Mouse (Mus musculus) liver, embryonic 12.5 days (tissue): Measurements from ENCODE around the gene Pik3ap1. TPM values are rescaled to one million over a fixed set of nuclear protein-coding genes. Genes with fewer than 3 reads are reported as not detected.
A peak's percentile ranks its signal among the peaks of the same experiment; 100 is the strongest.
"Not testable (repeated sequence)": the region's sequence is repeated elsewhere in the genome, so short reads cannot be mapped to it uniquely, and the experiment has no call there.

Experiments
- ATAC-seq: fragments of 200-750 bp; cut with Nextera tagmentation; 2 replicates; pipeline ENCODE4 v1.8.0; 2017; ENCODE audit warnings: moderate number of reproducible peaks, mild to moderate bottlenecking, moderate library complexity
- H3K27ac ChIP-seq: fragments of 300-500 bp; sonication (generic); 2 replicates; pipeline ENCODE4 v1.5.1; 2016; ENCODE audit warnings: mild to moderate bottlenecking
- H3K27me3 ChIP-seq: fragments of 300-500 bp; sonication (generic); replicated peaks from 2 replicates; pipeline ENCODE4 v1.6.1; 2016; ENCODE audit warnings: mild to moderate bottlenecking, moderate library complexity
- H3K36me3 ChIP-seq: fragments of 300-500 bp; sonication (generic); 2 replicates; pipeline ENCODE4 v1.6.1; 2016; ENCODE audit warnings: mild to moderate bottlenecking, moderate library complexity
- H3K4me1 ChIP-seq: fragments of 300-500 bp; sonication (generic); 2 replicates; pipeline ENCODE4 v1.6.1; 2016
- H3K4me2 ChIP-seq: fragments of 300-500 bp; sonication (generic); 2 replicates; pipeline ENCODE4 v1.6.1; 2016; ENCODE audit warnings: mild to moderate bottlenecking, moderate library complexity
- H3K4me3 ChIP-seq: fragments of 300-500 bp; sonication (generic); 2 replicates; pipeline ENCODE4 v1.5.1; 2016; ENCODE audit warnings: mild to moderate bottlenecking, moderate library complexity
- H3K9ac ChIP-seq: fragments of 300-500 bp; sonication (generic); 2 replicates; pipeline ENCODE4 v1.6.1; 2016; ENCODE audit warnings: mild to moderate bottlenecking, moderate library complexity
- H3K9me3 ChIP-seq: fragments of 300-500 bp; sonication (generic); replicated peaks from 2 replicates; pipeline ENCODE4 v1.6.1; 2016; ENCODE audit warnings: mild to moderate bottlenecking, moderate library complexity
- WGBS: fragments of 180-500 bp; shearing (Covaris S2); methylation state at CpG from one replicate; pipeline ENCODE4 v1.1.7; 2016; ENCODE audit not compliant: insufficient replicate concordance; 5-methylcytosine and 5-hydroxymethylcytosine counted together
- polyA plus RNA-seq: library from polyadenylated mRNA; unstranded; fragments of >200 nt; fragmentation: Nextera tagmentation; extraction: Ambion mirVana; gene quantifications from 2 replicates; pipeline ENCODE4 v1.2.1, GENCODE M21; 2016

Pik3ap1 gene
- polyA plus RNA-seq, 1 experiment from 2014 or later, result 6.0 TPM

DNA sequence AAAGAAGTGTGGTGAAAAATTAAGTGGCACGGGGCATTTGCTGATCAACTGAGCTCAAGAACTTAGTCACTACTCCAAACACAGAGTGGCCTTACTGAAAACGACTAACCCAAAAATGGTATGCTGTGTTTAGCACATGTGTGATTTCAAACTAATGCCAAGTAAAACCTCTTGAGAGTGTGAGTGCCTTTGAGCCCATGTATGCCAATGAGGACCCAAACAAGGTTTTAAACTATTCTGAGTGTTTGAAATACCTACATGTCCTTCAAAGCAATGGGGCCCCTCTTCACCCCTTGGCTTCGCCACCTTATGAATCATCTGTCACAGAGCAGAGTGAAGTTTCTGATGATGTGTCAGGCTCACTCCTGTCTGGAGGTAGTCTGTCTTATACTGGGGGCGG lies 61.8 kb downstream of the Pik3ap1 start:
- Histone ChIP-seq H3K36me3 (no peaks in the 10 kb centered on the region), H3K27me3 (no peaks in the 10 kb centered on the region), H3K4me2 (no peak overlapping the region), H3K4me3 (no peak overlapping the region), H3K27ac (no peak overlapping the region), H3K9me3 (no peaks in the 10 kb centered on the region), H3K9ac (no peak overlapping the region), H3K4me1 (no peaks in the 10 kb centered on the region; the same call in 1 of the 2 replicates)
- WGBS, result 56% methylated on average over 4 of the region's 4 CpGs
- ATAC-seq, result no peak

DNA sequence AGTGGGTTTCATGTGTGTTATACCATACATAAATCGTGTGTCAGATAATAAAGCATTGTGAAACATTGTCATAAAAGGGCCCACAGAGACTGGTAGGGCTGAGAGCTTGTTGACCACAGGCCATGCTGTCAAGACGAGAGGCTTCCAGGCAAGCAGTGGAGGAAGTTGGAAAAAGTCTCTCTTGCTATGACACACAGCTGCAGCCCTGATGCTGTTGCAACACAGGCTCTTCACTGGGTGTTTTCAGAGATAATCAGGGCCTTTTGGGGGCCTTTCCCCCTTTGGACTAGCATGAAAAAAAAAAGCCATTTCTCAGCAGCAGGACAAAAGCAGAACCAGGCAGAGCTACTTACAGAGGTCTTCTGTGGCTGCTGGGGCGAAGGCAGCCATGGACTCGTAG lies 63.8 kb downstream of the Pik3ap1 start:
- Histone ChIP-seq H3K4me2 (no peak overlapping the region), H3K4me1 (no peaks in the 10 kb centered on the region; the same call in 1 of the 2 replicates), H3K9ac (no peak overlapping the region), H3K27ac (peak overlapping the region; percentile 2; the same call in 1 of the 2 replicates), H3K36me3 (no peaks in the 10 kb centered on the region), H3K9me3 (no peaks in the 10 kb centered on the region), H3K4me3 (no peak overlapping the region), H3K27me3 (no peaks in the 10 kb centered on the region)
- WGBS, result 34% methylated on average over 4 of the region's 4 CpGs
- ATAC-seq, result no peak

DNA sequence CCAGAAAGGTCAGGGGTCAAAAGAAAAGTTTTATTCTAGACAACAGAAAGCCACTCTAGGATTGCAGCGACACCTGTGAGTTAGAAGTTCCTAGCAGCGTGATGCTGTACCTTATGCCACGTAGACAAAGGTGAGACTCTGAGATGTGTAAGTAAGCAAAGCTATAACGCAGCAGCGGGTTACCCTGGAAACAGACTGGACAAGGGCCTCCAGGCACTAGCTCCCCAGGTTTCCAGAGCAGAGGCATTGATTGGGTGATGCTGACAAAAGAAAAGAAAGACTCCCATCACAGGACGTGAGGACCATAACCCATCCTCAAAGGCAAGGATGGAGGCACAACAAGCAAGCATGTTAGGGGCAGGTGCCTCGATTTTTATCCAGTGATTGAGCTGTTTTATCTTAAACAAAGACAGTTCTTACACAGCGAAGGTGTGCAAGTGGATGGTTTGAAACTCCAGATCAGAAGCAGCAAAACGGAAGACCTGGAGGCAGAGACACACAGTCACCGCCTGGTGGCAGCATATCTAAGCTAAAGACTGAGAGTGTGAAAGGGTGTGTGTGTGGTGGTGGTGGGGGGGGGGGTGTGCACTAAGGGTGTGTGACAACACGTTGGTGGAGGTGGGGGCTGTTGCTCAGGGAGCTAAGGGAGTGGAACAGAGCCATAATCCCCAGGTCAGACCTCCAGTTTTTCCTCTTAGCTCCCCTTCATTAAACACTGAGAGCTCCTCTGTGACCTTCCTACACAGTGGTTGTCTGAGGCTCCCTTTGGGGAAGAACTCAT lies 67.4 kb downstream of the Pik3ap1 start:
- H3K4me3 ChIP-seq, result no peak overlapping the region
- H3K36me3 ChIP-seq, result no peaks in the 10 kb centered on the region
- H3K4me2 ChIP-seq, result no peak overlapping the region
- H3K9me3 ChIP-seq, result no peaks in the 10 kb centered on the region
- peak; percentile 13; the same call in 1 of the 2 replicates for ATAC-seq
- no peaks in the 10 kb centered on the region; the same call in 1 of the 2 replicates for H3K4me1 ChIP-seq
- H3K9ac ChIP-seq, result no peak overlapping the region
- WGBS, result 39% methylated on average over 11 of the region's 11 CpGs
- H3K27ac ChIP-seq, result no peak overlapping the region
- H3K27me3 ChIP-seq, result no peaks in the 10 kb centered on the region

DNA sequence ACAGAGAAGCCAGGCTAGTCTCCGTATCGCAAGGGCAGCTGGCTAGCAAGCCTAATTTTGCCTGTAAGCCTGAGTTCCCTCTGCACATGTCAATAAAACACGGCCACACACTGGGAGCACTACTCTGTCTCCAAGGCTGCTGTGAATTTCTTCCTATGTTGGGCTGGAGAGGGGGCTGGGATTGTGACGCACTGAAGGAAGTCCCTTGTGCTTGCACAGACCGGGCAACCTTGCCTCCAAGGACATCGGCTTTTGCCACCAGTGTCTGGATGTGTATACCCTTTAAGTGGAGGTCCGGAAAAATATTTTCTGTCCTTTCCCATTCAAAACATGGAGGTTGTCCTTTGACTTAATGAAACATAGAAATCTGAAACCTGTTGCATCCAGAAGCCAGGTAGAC lies 70.2 kb downstream of the Pik3ap1 start:
- H3K9me3 ChIP-seq, result no peaks in the 10 kb centered on the region
- no peak overlapping the region for H3K4me2 ChIP-seq
- whole genome bisulfite sequencing, result 74% methylated on average over 7 of the region's 7 CpGs
- H3K27ac ChIP-seq, result no peak overlapping the region
- H3K4me3 ChIP-seq, result no peak overlapping the region
- no peaks in the 10 kb centered on the region for H3K36me3 ChIP-seq
- H3K9ac ChIP-seq, result no peak overlapping the region
- ATAC-seq, result no peak
- H3K4me1 ChIP-seq, result peaks cover 23% of the 10 kb centered on the region
- H3K27me3 ChIP-seq, result no peaks in the 10 kb centered on the region

DNA sequence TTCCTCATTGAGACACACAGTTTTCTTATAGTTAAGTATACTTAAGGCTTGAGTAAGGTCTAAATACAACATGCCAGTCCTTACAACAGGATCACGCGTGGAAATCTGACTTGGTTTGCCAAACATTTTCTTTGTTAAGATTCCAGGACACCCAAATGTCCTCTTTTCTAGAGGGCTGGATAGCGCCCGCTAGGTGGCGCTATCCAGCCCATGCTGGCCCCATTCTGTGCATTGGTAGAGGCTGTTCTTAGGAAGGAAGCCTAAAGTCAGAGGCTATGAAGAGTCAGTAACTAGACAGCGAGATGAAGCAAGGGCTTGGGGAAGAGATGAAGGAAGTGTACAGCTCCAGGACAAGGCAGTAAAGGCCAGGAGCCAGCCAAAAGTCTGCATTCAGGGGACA lies 71.2 kb downstream of the Pik3ap1 start:
- H3K27me3 ChIP-seq, result no peaks in the 10 kb centered on the region
- no peak overlapping the region for H3K4me2 ChIP-seq
- no peak overlapping the region for H3K9ac ChIP-seq
- H3K27ac ChIP-seq, result no peak overlapping the region
- no peaks in the 10 kb centered on the region for H3K36me3 ChIP-seq
- ATAC-seq, result no peak
- 17% methylated on average over 6 of the region's 6 CpGs for WGBS
- no peak overlapping the region for H3K4me3 ChIP-seq
- peaks cover 28% of the 10 kb centered on the region for H3K4me1 ChIP-seq
- H3K9me3 ChIP-seq, result no peaks in the 10 kb centered on the region

DNA sequence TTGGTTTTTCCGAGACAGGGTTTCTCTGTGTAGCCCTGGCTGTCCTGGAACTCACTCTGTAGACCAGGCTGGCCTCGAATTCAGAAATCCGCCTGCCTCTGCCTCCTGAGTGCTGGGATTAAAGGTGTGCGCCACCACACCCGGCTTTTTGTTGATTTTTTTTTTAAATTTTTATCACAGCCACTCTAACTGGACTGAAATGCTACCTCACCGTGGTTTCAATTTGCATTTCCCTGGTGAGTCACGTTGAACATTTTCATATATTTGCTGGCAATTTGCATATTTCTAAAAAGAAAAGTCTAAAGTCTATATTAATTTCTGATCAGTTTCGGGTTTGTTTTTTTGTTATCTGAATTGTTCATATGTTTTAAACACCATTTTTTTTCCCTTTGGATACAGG lies 72.3 kb downstream of the Pik3ap1 start:
- peaks cover 28% of the 10 kb centered on the region for H3K4me1 ChIP-seq
- H3K4me3 ChIP-seq, H3K9ac ChIP-seq, H3K36me3 ChIP-seq, ATAC-seq, H3K4me2 ChIP-seq, H3K9me3 ChIP-seq, H3K27me3 ChIP-seq, H3K27ac ChIP-seq: not testable (repeated sequence)
- WGBS, result 78% methylated on average over 8 of the region's 8 CpGs

DNA sequence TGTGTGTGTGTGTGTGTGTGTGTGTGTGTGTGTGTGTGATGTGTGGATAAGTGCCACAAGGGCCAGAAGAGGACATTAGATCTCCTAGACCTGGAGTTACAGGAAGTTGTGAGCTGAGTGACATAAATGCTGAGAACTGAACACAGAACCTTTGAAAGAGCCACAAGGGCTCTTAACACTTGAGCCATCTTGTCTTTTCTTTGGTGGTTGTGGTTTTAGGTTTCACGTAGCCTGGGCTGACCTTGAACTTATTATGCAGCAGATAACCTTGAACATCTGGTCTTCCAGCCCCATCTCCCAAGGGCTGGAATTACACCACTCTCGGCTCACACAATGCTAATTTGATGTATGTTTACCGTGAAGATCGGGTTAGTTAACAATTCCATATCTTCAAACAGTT lies 72.9 kb downstream of the Pik3ap1 start:
- WGBS, result 70% methylated on average over 4 of the region's 4 CpGs
- no peaks in the 10 kb centered on the region for H3K27me3 ChIP-seq
- H3K9ac ChIP-seq, result no peak overlapping the region
- ATAC-seq, result no peak
- no peak overlapping the region for H3K27ac ChIP-seq
- no peak overlapping the region for H3K4me3 ChIP-seq
- H3K36me3 ChIP-seq, result no peaks in the 10 kb centered on the region
- no peak overlapping the region for H3K4me2 ChIP-seq
- no peaks in the 10 kb centered on the region for H3K9me3 ChIP-seq
- peaks cover 28% of the 10 kb centered on the region for H3K4me1 ChIP-seq

DNA sequence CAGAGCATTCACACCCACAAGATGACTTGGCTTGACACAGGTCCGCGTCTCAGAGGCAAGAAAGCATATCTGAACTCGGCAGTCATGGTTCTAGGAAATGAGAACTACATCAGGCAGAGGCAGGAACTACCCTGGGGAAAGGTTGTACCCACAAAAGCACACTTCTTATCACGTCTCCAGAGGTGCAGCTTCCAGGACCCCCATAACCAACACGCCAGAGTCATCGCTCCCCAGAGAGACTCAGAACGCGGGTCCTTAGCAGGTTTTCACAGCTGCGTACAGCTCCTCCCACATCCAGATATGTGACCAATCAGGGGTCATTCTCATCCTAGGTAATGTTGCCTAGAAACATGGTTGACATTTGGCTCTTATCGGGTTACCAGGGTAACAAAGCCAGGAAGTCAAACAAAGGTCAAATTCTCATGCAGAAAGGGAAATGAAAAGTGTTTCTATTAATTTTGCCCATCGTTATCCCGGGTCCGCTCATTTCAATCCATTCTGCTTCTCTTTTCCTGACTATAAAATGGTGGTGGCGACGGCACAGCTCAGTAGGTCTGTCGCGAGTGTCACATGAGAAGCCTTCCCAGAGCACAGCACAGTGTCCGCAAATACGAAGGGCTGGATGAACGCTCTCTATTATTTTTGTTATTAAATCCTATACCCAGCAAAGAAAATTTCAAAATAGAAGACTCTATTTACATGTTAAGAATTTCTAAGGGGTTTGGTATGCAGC lies 73.8 kb downstream of the Pik3ap1 start:
- peak overlapping the region; percentile 44 for H3K4me3 ChIP-seq
- WGBS, result 29% methylated on average over 20 of the region's 20 CpGs
- H3K36me3 ChIP-seq, result no peaks in the 10 kb centered on the region
- peak overlapping the region; percentile 68 for H3K4me2 ChIP-seq
- H3K27me3 ChIP-seq, result no peaks in the 10 kb centered on the region
- no peaks in the 10 kb centered on the region for H3K9me3 ChIP-seq
- H3K9ac ChIP-seq, result no peak overlapping the region
- ATAC-seq, result peak; percentile 92
- H3K4me1 ChIP-seq, result peaks cover 28% of the 10 kb centered on the region
- H3K27ac ChIP-seq, result peak overlapping the region; percentile 74

DNA sequence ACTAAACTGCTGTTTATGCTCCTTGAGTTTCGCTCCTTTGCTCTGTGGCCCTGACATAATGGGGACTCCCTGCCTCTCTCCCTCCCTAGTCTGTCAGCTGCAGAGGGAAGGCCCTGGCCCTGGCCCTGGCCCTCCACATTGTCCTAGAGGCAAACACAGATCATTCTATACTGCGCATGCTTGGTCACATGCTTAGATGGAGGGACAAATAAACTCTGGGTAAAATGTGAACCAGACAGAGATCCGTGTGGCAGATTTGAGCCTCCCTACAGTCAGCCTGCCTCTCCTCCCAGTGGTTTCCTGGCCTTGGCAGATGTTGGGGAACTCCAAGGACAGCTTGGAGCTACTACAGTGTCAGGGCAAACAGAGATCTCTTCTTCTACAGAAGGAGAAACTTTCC lies 81.0 kb downstream of the Pik3ap1 start:
- Histone ChIP-seq H3K36me3 (no peaks in the 10 kb centered on the region), H3K27ac (no peak overlapping the region), H3K4me3 (no peak overlapping the region), H3K4me1 (no peaks in the 10 kb centered on the region), H3K9ac (no peak overlapping the region), H3K9me3 (no peaks in the 10 kb centered on the region), H3K4me2 (no peak overlapping the region), H3K27me3 (0 out of 2 replicates have a peak, but pooled peaks cover 7% of the 10 kb centered on the region)
- no peak for ATAC-seq
- 63% methylated on average over 3 of the region's 3 CpGs for WGBS

DNA sequence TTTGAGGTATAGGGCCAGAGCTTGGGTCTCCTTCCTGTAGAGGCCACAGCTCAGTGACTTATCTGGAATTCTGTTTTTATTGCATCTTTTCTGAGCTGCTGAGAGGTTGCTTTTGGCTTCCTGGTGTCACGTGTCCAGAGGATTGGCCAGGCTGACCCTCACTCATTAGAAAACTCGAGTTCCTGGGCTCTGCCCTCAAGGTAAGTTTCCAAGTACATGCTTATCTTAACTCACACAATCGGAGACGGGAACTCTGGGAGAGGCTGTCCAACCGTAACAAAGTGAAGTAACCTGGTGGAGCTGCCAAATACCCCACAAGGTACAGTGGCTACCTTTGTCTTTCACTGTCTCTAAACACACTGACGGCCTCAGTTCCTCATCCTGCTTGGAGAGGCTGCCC lies 81.5 kb downstream of the Pik3ap1 start:
- no peaks in the 10 kb centered on the region for H3K9me3 ChIP-seq
- H3K4me2 ChIP-seq, result no peak overlapping the region
- 0 out of 2 replicates have a peak, but pooled peaks cover 11% of the 10 kb centered on the region for H3K27me3 ChIP-seq
- no peak overlapping the region for H3K9ac ChIP-seq
- no peak for ATAC-seq
- H3K4me3 ChIP-seq, result no peak overlapping the region
- no peaks in the 10 kb centered on the region for H3K36me3 ChIP-seq
- 57% methylated on average over 6 of the region's 6 CpGs for WGBS
- H3K27ac ChIP-seq, result no peak overlapping the region
- H3K4me1 ChIP-seq, result no peaks in the 10 kb centered on the region

DNA sequence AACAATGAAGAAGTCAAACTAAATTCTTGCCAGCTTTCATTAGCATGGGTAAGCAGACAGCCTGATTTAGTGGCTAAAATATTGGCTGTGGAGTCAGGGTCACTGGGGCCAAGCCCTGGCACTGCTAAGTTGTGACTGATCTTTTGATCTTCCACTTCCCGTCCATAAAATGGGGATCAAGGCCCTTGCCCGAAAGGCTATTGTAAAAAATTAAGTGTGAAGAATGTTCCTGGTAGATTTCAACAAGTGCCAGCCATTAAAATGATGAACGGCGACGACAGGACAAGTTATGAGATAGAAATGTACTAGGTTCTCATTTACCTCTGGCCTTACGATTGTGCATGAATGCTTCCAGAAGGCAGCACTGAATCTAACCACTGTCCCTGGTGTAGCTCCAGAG lies 83.0 kb downstream of the Pik3ap1 start:
- Histone ChIP-seq H3K4me2 (no peak overlapping the region), H3K4me3 (no peak overlapping the region), H3K27me3 (0 out of 2 replicates have a peak, but pooled peaks cover 11% of the 10 kb centered on the region), H3K36me3 (no peaks in the 10 kb centered on the region), H3K4me1 (no peaks in the 10 kb centered on the region), H3K27ac (no peak overlapping the region), H3K9ac (no peak overlapping the region), H3K9me3 (no peaks in the 10 kb centered on the region)
- 76% methylated on average over 6 of the region's 6 CpGs for WGBS
- ATAC-seq, result no peak

DNA sequence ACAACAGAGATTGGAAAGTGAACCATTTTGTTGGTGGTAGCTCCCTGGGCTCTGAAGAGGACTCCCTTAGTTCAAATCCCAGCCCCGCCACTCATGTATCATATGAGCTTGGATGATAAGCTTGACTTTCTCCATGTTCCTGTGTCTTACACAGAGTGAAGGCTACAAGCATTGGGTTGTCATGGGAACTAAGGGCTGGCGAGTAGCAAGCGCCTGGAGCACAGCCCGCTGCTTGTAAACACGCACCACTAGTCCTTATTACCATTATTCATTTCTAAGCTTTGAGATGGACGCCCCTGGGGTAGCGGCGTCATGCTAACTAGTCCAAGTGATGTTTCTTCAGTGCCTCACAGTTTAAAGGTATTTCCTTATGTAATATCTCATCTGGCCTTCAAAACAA lies 85.5 kb downstream of the Pik3ap1 start:
- no peak overlapping the region for H3K27ac ChIP-seq

More for the DNA sequence above, 85.5 kb downstream of the Pik3ap1 start:
- Histone ChIP-seq H3K4me1 (no peaks in the 10 kb centered on the region), H3K4me3 (no peak overlapping the region), H3K27me3 (0 out of 2 replicates have a peak, but pooled peaks cover 11% of the 10 kb centered on the region), H3K4me2 (no peak overlapping the region), H3K9ac (no peak overlapping the region), H3K36me3 (no peaks in the 10 kb centered on the region), H3K9me3 (no peaks in the 10 kb centered on the region)
- 78% methylated on average over 8 of the region's 8 CpGs for WGBS
- no peak for ATAC-seq
